Mouse (Mus musculus) embryonic facial prominence, embryonic 11.5 days (tissue): ENCODE data around the gene Olfr361. TPM values are rescaled to one million over a fixed set of nuclear protein-coding genes. Genes with fewer than 3 reads are reported as not detected.
"Not testable (repeated sequence)": the region's sequence is repeated elsewhere in the genome, so short reads cannot be mapped to it uniquely, and the experiment has no call there.

Source experiments
- ATAC-seq: fragments of 200-750 bp; cut with Nextera tagmentation; replicated peaks from 2 replicates; pipeline ENCODE4 v1.8.0; 2017; ENCODE audit warnings: low read depth; ENCODE audit not compliant: insufficient number of reproducible peaks, low FRiP score, low TSS enrichment
- DNase-seq: peaks from one replicate; pipeline ENCODE4 v3.0.0-alpha.2; 2015; ENCODE audit warnings: low spot score
- H3K27ac ChIP-seq: fragments of 300-500 bp; sonication (generic); replicated peaks from 2 replicates; pipeline ENCODE4 v1.5.1; 2014; ENCODE audit warnings: mild to moderate bottlenecking, low read depth, low read length, control low read depth
- H3K27me3 ChIP-seq: fragments of 300-500 bp; sonication (generic); 2 replicates; pipeline ENCODE4 v1.6.1; 2014; ENCODE audit warnings: mild to moderate bottlenecking, low read length, moderate library complexity, mixed read lengths; ENCODE audit not compliant: control insufficient read depth, insufficient read depth
- H3K36me3 ChIP-seq: fragments of 300-500 bp; sonication (generic); replicated peaks from 2 replicates; pipeline ENCODE4 v1.6.1; 2014; ENCODE audit warnings: low read depth, mild to moderate bottlenecking, low read length, moderate library complexity, mixed read lengths; ENCODE audit not compliant: control insufficient read depth, insufficient read depth
- H3K4me1 ChIP-seq: fragments of 300-500 bp; sonication (generic); 2 replicates; pipeline ENCODE4 v1.6.1; 2014; ENCODE audit warnings: low read length, mixed read lengths; ENCODE audit not compliant: control insufficient read depth, insufficient read depth
- H3K4me2 ChIP-seq: fragments of 300-500 bp; sonication (generic); 2 replicates; pipeline ENCODE4 v1.6.1; 2014; ENCODE audit warnings: low read depth, mild to moderate bottlenecking, control low read depth, low read length, moderate library complexity
- H3K4me3 ChIP-seq: fragments of 300-500 bp; sonication (generic); 2 replicates; pipeline ENCODE4 v1.5.1; 2014; ENCODE audit warnings: low read depth, low read length, control low read depth
- H3K9ac ChIP-seq: fragments of 300-500 bp; sonication (generic); replicated peaks from 2 replicates; pipeline ENCODE4 v1.6.1; 2014; ENCODE audit warnings: mild to moderate bottlenecking, control low read depth, low read length
- H3K9me3 ChIP-seq: fragments of 300-500 bp; sonication (generic); replicated peaks from 2 replicates; pipeline ENCODE4 v1.6.1; 2016; ENCODE audit warnings: mild to moderate bottlenecking, low read length, inconsistent platforms, mixed read lengths; ENCODE audit not compliant: control insufficient read depth
- WGBS: fragments of 180-500 bp; shearing (Covaris S2); extraction: QIAGEN DNeasy Blood & Tissue Kit; methylation state at CpG from one replicate; pipeline ENCODE4 v1.1.7; 2014; 5-methylcytosine and 5-hydroxymethylcytosine counted together
- polyA plus RNA-seq: library from polyadenylated mRNA; unstranded; fragments of >200 nt; fragmentation: Nextera tagmentation; extraction: Ambion mirVana; gene quantifications from 2 replicates; pipeline ENCODE4 v1.2.1, GENCODE M21; 2014

Gene Olfr361
- polyA plus RNA-seq, result not detected in 2 replicates

GRCm38 (mm10) chr2:37089190-37089589 lies at the start of gene Olfr361:
TSS of gene Olfr361 (minus strand) at chr2:37089290.
- WGBS, result 20% methylated on average over 1 of the region's 1 CpGs
- not testable (repeated sequence) for H3K9me3 ChIP-seq, DNase-seq

GRCm38 (mm10) chr2:37117810-37118209 lies 28.7 kb upstream of the Olfr361 start, which contains the start of gene Olfr362:
TSS of gene Olfr362 (minus strand) at chr2:37117910.
- Histone ChIP-seq H3K4me2 (no peak within 1 kb of the TSS), H3K9me3 (peaks cover 3% of the 10 kb centered on the region; the same call in 1 of the 2 replicates), H3K36me3 (no peaks in the 10 kb centered on the region), H3K4me1 (no peaks in the 10 kb centered on the region), H3K9ac (no peak within 1 kb of the TSS), H3K4me3 (no peak within 1 kb of the TSS), H3K27ac (no peak within 1 kb of the TSS), H3K27me3 (no peaks in the 10 kb centered on the region)
- WGBS, result 88% methylated on average over 1 of the region's 1 CpGs
- no peak for DNase-seq
- no peak for ATAC-seq

More at GRCm38 (mm10) chr2:37089190-37089589, at the start of gene Olfr361:
- not testable (repeated sequence) for H3K4me2 ChIP-seq, ATAC-seq, H3K27me3 ChIP-seq, H3K4me1 ChIP-seq, H3K27ac ChIP-seq, H3K36me3 ChIP-seq, H3K4me3 ChIP-seq, H3K9ac ChIP-seq

- no peaks in the 10 kb centered on the region for H3K36me3 ChIP-seq
- no peak within 1 kb of the TSS for H3K4me2 ChIP-seq
- no peak within 1 kb of the TSS for H3K9ac ChIP-seq
- no peak within 1 kb of the TSS for H3K27ac ChIP-seq
- H3K4me3 ChIP-seq, result no peak within 1 kb of the TSS
- H3K4me1 ChIP-seq, result no peaks in the 10 kb centered on the region
- no peaks in the 10 kb centered on the region for H3K27me3 ChIP-seq
- H3K9me3 ChIP-seq, result no peaks in the 10 kb centered on the region
- no peak for ATAC-seq
- DNase-seq, result no peak
Measured at GRCm38 (mm10) chr2:37065446-37065845, 23.6 kb downstream of the Olfr361 start, which contains the start of gene Olfr360. TSS of gene Olfr360 (plus strand) at chr2:37065746.

Other genes with a start within 250 kb of the Olfr361 start
- gene Olfr350, start 243.0 kb downstream of the Olfr361 start, polyA plus RNA-seq, result not detected in 2 replicates
- not detected in 2 replicates for gene Olfr351, start 226.6 kb downstream of the Olfr361 start, polyA plus RNA-seq
- not detected in 2 replicates for gene Olfr352, start 220.8 kb downstream of the Olfr361 start, polyA plus RNA-seq
- not detected in 2 replicates for gene Olfr353, start 196.4 kb downstream of the Olfr361 start, polyA plus RNA-seq
- gene Olfr354, start 183.6 kb downstream of the Olfr361 start, polyA plus RNA-seq, result not detected in 2 replicates
- gene Olfr355, start 160.4 kb downstream of the Olfr361 start, polyA plus RNA-seq, result not detected in 2 replicates
- gene Olfr356, start 152.2 kb downstream of the Olfr361 start, polyA plus RNA-seq, result not detected in 2 replicates
- not detected in 2 replicates for gene Olfr357, start 95.5 kb downstream of the Olfr361 start, polyA plus RNA-seq
- not detected in 2 replicates for gene Olfr358, start 80.0 kb downstream of the Olfr361 start, polyA plus RNA-seq
- gene Olfr360, start 23.5 kb downstream of the Olfr361 start, polyA plus RNA-seq, result not detected in 2 replicates
- gene Olfr362, start 28.6 kb upstream of the Olfr361 start, polyA plus RNA-seq, result not detected in 2 replicates
- gene Olfr364-ps1, start 50.0 kb upstream of the Olfr361 start, polyA plus RNA-seq, result not detected in 2 replicates
- not detected in 2 replicates for gene Olfr365, start 98.9 kb upstream of the Olfr361 start, polyA plus RNA-seq
- not detected in 2 replicates for gene Olfr366, start 122.3 kb upstream of the Olfr361 start, polyA plus RNA-seq
- gene Olfr368, start 237.2 kb upstream of the Olfr361 start, polyA plus RNA-seq, result not detected in 2 replicates